Mouse (Mus musculus) forebrain, embryonic 13.5 days (tissue): ENCODE measurements around the gene Ehd3. TPM values are rescaled to one million over a fixed set of nuclear protein-coding genes. Genes with fewer than 3 reads are reported as not detected.
"Not testable (repeated sequence)": the region's sequence is repeated elsewhere in the genome, so short reads cannot be mapped to it uniquely, and the experiment has no call there.

Source experiments
- ATAC-seq: fragments of 200-750 bp; cut with Nextera tagmentation; 2 replicates; pipeline ENCODE4 v1.8.0; 2017
- H3K27ac ChIP-seq: fragments of 300-500 bp; sonication (generic); 2 replicates; pipeline ENCODE4 v1.5.1; 2015; ENCODE audit warnings: inconsistent platforms, mild to moderate bottlenecking, moderate library complexity
- H3K27me3 ChIP-seq: fragments of 300-500 bp; sonication (generic); 2 replicates; pipeline ENCODE4 v1.6.1; 2015; ENCODE audit warnings: mild to moderate bottlenecking, inconsistent platforms
- H3K36me3 ChIP-seq: fragments of 300-500 bp; sonication (generic); 2 replicates; pipeline ENCODE4 v1.6.1; 2015; ENCODE audit warnings: mild to moderate bottlenecking, inconsistent platforms; ENCODE audit not compliant: poor library complexity, severe bottlenecking
- H3K4me1 ChIP-seq: fragments of 300-500 bp; sonication (generic); 2 replicates; pipeline ENCODE4 v1.6.1; 2015; ENCODE audit warnings: inconsistent platforms
- H3K4me2 ChIP-seq: fragments of 300-500 bp; sonication (generic); 2 replicates; pipeline ENCODE4 v1.6.1; 2015; ENCODE audit warnings: inconsistent platforms, mild to moderate bottlenecking, moderate library complexity
- H3K4me3 ChIP-seq: fragments of 300-500 bp; sonication (generic); 2 replicates; pipeline ENCODE4 v1.5.1; 2015; ENCODE audit warnings: mild to moderate bottlenecking, inconsistent platforms
- H3K9ac ChIP-seq: fragments of 300-500 bp; sonication (generic); 2 replicates; pipeline ENCODE4 v1.6.1; 2015; ENCODE audit warnings: mild to moderate bottlenecking, inconsistent platforms
- H3K9me3 ChIP-seq: fragments of 300-500 bp; sonication (generic); replicated peaks from 2 replicates; pipeline ENCODE4 v1.6.1; 2016; ENCODE audit warnings: inconsistent platforms
- WGBS: fragments of 180-500 bp; shearing (Covaris S2); methylation state at CpG from one replicate; pipeline ENCODE4 v1.1.7; 2015; 5-methylcytosine and 5-hydroxymethylcytosine counted together
- polyA plus RNA-seq: library from polyadenylated mRNA; unstranded; fragments of >200 nt; fragmentation: Nextera tagmentation; extraction: Ambion mirVana; gene quantifications from 2 replicates; pipeline ENCODE4 v1.2.1, GENCODE M21; 2015

The Ehd3 gene
- polyA plus RNA-seq, 1 experiment from 2014 or later = 6.4 TPM

- H3K36me3 ChIP-seq = peaks cover 34% of the 10 kb centered on the region
- no peak overlapping the region for H3K27ac ChIP-seq
- H3K9ac ChIP-seq = no peak overlapping the region
- no peak overlapping the region for H3K4me2 ChIP-seq
- no peak overlapping the region for H3K4me3 ChIP-seq
- WGBS = 78% methylated on average over 4 of the region's 4 CpGs
- no peaks in the 10 kb centered on the region for H3K9me3 ChIP-seq
- no peaks in the 10 kb centered on the region for H3K27me3 ChIP-seq
- ATAC-seq = no peak
- no peaks in the 10 kb centered on the region for H3K4me1 ChIP-seq
These were observed 27.5 kb downstream of the Ehd3 start for GRCm38 (mm10) chr17:73831427-73831826.

GRCm38 (mm10) chr17:73832901-73833300 lies 29.0 kb downstream of the Ehd3 start:
- no peak overlapping the region for H3K4me3 ChIP-seq
- WGBS = 97% methylated on average over 1 of the region's 1 CpGs
- no peaks in the 10 kb centered on the region for H3K4me1 ChIP-seq
- no peak overlapping the region for H3K9ac ChIP-seq
- H3K4me2 ChIP-seq = no peak overlapping the region
- H3K36me3 ChIP-seq = peaks cover 26% of the 10 kb centered on the region
- no peak for ATAC-seq
- no peaks in the 10 kb centered on the region for H3K9me3 ChIP-seq
- H3K27me3 ChIP-seq = no peaks in the 10 kb centered on the region
- H3K27ac ChIP-seq = no peak overlapping the region

DNA sequence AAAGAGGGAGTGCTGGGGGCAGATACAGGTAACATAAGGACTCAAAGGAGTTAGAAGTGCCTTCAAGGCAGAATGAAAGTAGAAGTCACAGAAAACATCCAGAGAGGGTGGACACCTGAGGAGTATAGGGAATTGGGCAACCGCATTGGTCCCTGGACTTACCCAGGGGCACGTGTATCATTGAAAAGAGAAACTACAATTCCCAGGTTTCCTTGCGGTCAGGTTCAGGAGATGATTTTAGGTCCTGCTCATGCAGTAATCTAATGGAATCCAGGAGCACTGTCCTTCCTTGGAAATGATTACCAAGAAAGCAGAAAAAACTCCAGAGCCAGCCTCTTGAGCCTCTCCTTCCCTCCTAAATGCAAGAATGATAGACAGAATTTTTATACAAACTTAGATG lies 29.5 kb downstream of the Ehd3 start:
- no peaks in the 10 kb centered on the region for H3K9me3 ChIP-seq

GRCm38 (mm10) chr17:73836601-73837000 lies 32.7 kb downstream of the Ehd3 start:
- no peaks in the 10 kb centered on the region for H3K9me3 ChIP-seq

More for the DNA sequence above, 29.5 kb downstream of the Ehd3 start:
- ATAC-seq = no peak
- no peak overlapping the region for H3K27ac ChIP-seq
- no peaks in the 10 kb centered on the region for H3K4me1 ChIP-seq
- no peak overlapping the region for H3K9ac ChIP-seq
- peaks cover 21% of the 10 kb centered on the region for H3K36me3 ChIP-seq
- WGBS = 83% methylated on average over 3 of the region's 3 CpGs
- H3K27me3 ChIP-seq = no peaks in the 10 kb centered on the region
- H3K4me2 ChIP-seq = no peak overlapping the region
- H3K4me3 ChIP-seq = no peak overlapping the region

DNA sequence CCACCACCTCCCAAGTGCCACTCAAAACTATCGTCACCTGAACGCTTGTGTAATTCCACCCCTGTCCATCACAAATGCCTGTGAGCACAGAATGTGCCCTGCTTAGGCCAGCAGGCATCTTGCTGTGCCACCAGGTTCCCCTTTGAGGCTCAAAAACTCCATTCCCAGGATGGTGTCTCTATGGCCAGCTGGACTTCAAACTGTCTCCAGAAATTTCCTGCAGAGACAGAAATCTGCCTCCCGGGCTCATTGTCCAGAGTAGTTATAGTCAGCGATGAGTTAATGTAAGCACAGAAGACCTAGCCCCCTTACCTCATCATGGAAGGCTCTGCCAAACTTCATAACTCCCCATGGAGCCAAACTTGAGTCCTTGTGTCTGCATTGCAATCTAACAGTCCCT lies 33.3 kb downstream of the Ehd3 start:
- whole genome bisulfite sequencing = 91% methylated on average over 4 of the region's 4 CpGs
- H3K4me1 ChIP-seq = peaks cover 7% of the 10 kb centered on the region; the same call in 1 of the 2 replicates
- no peak for ATAC-seq

More at GRCm38 (mm10) chr17:73836601-73837000, 32.7 kb downstream of the Ehd3 start:
- Histone ChIP-seq H3K36me3 (peaks cover 2% of the 10 kb centered on the region), H3K27ac (no peak overlapping the region), H3K4me2 (no peak overlapping the region), H3K9ac (no peak overlapping the region), H3K4me1 (peaks cover 7% of the 10 kb centered on the region; the same call in 1 of the 2 replicates), H3K4me3 (no peak overlapping the region), H3K27me3 (no peaks in the 10 kb centered on the region)
- no peak for ATAC-seq
- 97% methylated on average over 3 of the region's 3 CpGs for WGBS

DNA sequence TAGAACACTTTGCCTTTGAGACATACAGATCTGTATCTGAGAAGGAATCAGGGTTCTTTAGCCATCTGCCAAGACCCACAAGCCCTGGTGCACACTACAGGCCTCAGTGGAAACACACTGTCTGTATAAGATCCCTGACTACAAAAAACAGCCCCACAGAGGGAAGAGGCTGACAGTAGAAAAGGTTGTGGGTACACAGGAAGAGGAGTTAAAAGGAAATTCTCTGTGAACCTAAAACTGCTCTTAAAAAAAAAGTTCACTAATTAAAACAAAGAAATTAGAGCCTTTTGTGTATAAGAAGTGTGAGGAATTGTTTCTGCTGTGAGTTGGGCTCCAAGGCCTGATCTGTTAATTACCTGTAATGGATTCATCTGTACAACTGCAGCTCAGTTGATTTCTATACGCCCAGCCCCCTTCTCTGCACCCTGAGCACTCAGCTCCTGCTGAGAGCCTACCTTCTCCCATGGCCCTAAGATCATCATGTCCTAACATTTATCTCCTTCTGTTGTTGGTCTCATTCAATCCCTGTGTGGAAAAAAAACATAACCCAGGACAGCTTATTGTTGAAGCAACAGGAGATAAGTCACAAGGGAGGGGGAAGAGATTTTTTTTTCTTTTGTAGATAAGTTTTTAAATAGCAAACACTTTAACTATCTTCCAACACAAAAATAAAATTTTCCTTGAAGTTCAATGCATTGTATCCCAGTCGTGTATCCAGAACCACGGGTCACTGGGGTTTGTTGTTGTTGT lies 35.3 kb downstream of the Ehd3 start:
- no peak for ATAC-seq
- 52% methylated on average over 3 of the region's 3 CpGs for WGBS
- H3K9ac ChIP-seq = no peak overlapping the region

More for the DNA sequence above, 33.3 kb downstream of the Ehd3 start:
- no peaks in the 10 kb centered on the region for H3K27me3 ChIP-seq
- H3K9ac ChIP-seq = no peak overlapping the region
- H3K36me3 ChIP-seq = no peaks in the 10 kb centered on the region
- H3K4me3 ChIP-seq = no peak overlapping the region
- H3K9me3 ChIP-seq = no peaks in the 10 kb centered on the region
- no peak overlapping the region for H3K4me2 ChIP-seq
- H3K27ac ChIP-seq = no peak overlapping the region

DNA sequence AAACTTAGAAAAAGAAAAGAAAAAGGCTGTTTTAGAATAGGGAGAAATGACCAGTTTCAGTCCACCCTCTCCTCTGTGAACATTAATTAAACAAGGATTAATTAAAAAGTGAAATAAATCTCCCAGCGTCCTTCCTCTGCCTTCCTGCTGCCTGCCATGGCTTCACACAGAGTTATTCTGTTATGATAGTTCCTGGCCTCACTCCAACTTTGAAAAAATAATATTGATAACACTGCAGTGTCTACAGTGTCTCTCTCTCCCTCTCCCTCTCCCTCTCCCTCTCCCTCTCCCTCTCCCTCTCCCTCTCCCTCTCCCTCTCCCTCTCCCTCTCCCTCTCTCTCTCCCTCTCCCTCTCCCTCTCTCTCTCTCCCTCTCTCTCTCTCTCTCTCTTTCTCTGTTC lies 35.9 kb downstream of the Ehd3 start:
- not testable (repeated sequence) for H3K27me3 ChIP-seq

More for the DNA sequence above, 35.3 kb downstream of the Ehd3 start:
- no peak overlapping the region for H3K4me2 ChIP-seq
- no peaks in the 10 kb centered on the region for H3K9me3 ChIP-seq
- no peaks in the 10 kb centered on the region for H3K36me3 ChIP-seq
- H3K27ac ChIP-seq = no peak overlapping the region
- peaks cover 7% of the 10 kb centered on the region; the same call in 1 of the 2 replicates for H3K4me1 ChIP-seq
- H3K4me3 ChIP-seq = no peak overlapping the region
- no peaks in the 10 kb centered on the region for H3K27me3 ChIP-seq

DNA sequence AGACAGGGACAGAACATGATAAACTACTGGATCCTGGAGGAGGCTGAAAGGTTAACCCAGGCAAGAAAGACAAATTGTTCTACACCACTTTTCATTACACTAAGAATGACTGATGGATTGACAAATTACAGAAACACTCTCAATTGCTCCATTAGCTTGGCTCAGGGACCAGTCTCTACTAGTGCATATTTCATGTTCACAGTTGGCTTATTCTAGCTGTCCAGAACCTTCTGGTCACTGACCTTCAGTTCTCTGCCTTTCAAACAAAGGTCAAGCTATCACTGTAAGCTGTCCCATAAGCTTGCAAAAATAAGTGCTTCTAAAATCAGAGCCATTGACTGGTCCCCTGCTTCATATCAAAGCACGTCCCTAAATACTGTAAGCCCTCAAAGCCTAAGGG lies 39.0 kb downstream of the Ehd3 start:
- WGBS = 86% methylated on average over 1 of the region's 1 CpGs
- Histone ChIP-seq H3K27me3 (no peaks in the 10 kb centered on the region), H3K4me2 (no peak overlapping the region), H3K27ac (no peak overlapping the region), H3K4me3 (no peak overlapping the region), H3K4me1 (peaks cover 7% of the 10 kb centered on the region; the same call in 1 of the 2 replicates), H3K9me3 (no peaks in the 10 kb centered on the region), H3K9ac (no peak overlapping the region), H3K36me3 (no peaks in the 10 kb centered on the region)
- ATAC-seq = no peak

More for the DNA sequence above, 35.9 kb downstream of the Ehd3 start:
- not testable (repeated sequence) for H3K27ac ChIP-seq, ATAC-seq, H3K4me2 ChIP-seq, H3K9me3 ChIP-seq, H3K36me3 ChIP-seq, H3K9ac ChIP-seq, H3K4me1 ChIP-seq, H3K4me3 ChIP-seq
- 39% methylated on average over 1 of the region's 1 CpGs for WGBS

DNA sequence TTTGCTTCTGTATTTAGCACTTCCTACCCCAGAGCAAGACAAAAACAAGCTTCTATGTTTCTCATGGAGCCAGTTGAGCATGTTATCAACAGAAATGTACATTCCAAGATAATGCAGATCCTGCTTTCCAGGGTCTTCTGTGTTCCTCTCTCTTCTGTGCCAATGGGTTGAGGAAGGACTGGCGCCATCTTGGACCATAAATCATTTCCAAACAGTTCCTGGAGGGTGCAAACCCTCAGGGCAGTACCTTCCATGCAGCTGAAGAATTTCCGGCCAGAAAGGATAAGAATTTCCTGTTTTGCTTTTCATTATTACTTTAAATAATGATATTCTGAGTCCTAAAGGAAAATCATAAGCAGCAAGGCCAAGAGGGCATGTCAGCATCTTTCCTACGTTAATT lies 41.7 kb downstream of the Ehd3 start:
- Histone ChIP-seq H3K36me3 (no peaks in the 10 kb centered on the region), H3K27ac (no peak overlapping the region), H3K4me2 (no peak overlapping the region), H3K9ac (no peak overlapping the region), H3K27me3 (no peaks in the 10 kb centered on the region), H3K4me3 (no peak overlapping the region), H3K9me3 (no peaks in the 10 kb centered on the region), H3K4me1 (no peaks in the 10 kb centered on the region)
- ATAC-seq = no peak
- 79% methylated on average over 3 of the region's 3 CpGs for WGBS

GRCm38 (mm10) chr17:73847399-73847798 lies 43.5 kb downstream of the Ehd3 start:
- H3K4me3 ChIP-seq = no peak overlapping the region
- 97% methylated on average over 1 of the region's 1 CpGs for WGBS
- no peaks in the 10 kb centered on the region for H3K27me3 ChIP-seq
- H3K4me2 ChIP-seq = no peak overlapping the region
- no peak overlapping the region for H3K9ac ChIP-seq
- no peaks in the 10 kb centered on the region for H3K4me1 ChIP-seq
- no peak for ATAC-seq
- no peaks in the 10 kb centered on the region for H3K36me3 ChIP-seq
- no peak overlapping the region for H3K27ac ChIP-seq
- H3K9me3 ChIP-seq = no peaks in the 10 kb centered on the region

DNA sequence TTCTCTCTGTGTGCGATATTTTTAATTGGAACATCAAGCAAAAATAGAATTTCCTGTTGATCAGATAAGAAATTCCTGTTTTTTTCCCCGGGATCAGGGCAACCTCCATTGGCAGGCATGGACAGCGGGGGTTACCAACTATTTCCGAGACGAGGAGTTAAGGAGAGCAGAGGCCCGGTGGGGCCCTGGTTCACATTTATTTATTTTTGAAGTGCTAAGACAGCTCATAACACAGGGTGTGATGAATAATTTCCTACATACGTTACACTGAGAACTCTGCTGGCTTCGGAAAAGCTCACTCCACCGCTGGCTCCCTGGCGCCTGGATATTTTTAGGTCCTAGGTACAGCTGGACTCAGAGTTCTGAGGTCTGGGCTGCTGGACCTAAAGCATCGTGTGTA lies 49.1 kb downstream of the Ehd3 start:
- Histone ChIP-seq H3K9me3 (no peaks in the 10 kb centered on the region), H3K4me3 (no peak overlapping the region)
- no peak for ATAC-seq

GRCm38 (mm10) chr17:73853717-73854116 lies 49.8 kb downstream of the Ehd3 start:
- 59% methylated on average over 4 of the region's 4 CpGs for WGBS
- no peaks in the 10 kb centered on the region for H3K27me3 ChIP-seq
- H3K4me2 ChIP-seq = no peak overlapping the region
- H3K4me3 ChIP-seq = no peak overlapping the region
- no peaks in the 10 kb centered on the region for H3K4me1 ChIP-seq
- no peaks in the 10 kb centered on the region for H3K9me3 ChIP-seq
- no peak for ATAC-seq
- no peak overlapping the region for H3K9ac ChIP-seq
- no peaks in the 10 kb centered on the region for H3K36me3 ChIP-seq
- H3K27ac ChIP-seq = no peak overlapping the region

More for the DNA sequence above, 49.1 kb downstream of the Ehd3 start:
- Histone ChIP-seq H3K27ac (no peak overlapping the region), H3K36me3 (no peaks in the 10 kb centered on the region), H3K27me3 (no peaks in the 10 kb centered on the region), H3K4me2 (no peak overlapping the region), H3K4me1 (no peaks in the 10 kb centered on the region), H3K9ac (no peak overlapping the region)
- 91% methylated on average over 11 of the region's 11 CpGs for WGBS
